Mouse (Mus musculus) gastrocnemius, postnatal 36 days (tissue): ENCODE results near the gene Ackr4. TPM values are rescaled to one million over a fixed set of nuclear protein-coding genes. Genes with fewer than 3 reads are reported as not detected.

Source experiments
- DNase-seq, 2 experiments: peaks; one replicate each; pipeline ENCODE4 v3.0.0; 2022
- intact Hi-C: fragments of 180-260 bp; cut with DNase I; formaldehyde crosslinking; loops from one replicate; pipeline ENCODE4 v1.15.1; 2025
- long read RNA-seq, 2 experiments: library from polyadenylated mRNA; stranded (forward); transcript quantifications; one replicate each; pipeline ENCODE4 v2.0.0; 2021
- total RNA-seq, 2 experiments: library from RNA; stranded (reverse); gene quantifications; 2 replicates each; pipeline ENCODE4 v1.2.3; 2021

Gene Ackr4
- 1 to 10 TPM in 1 of 2 experiments, under 1 TPM in 1; 0.87 to 1.1 TPM for total RNA-seq
- long read RNA-seq, experiment 1 = 0 reads
- long read RNA-seq, experiment 2, partial matches to known transcripts = 0 of 4 reads
- long read RNA-seq, experiment 2, other reads (novel, unspliced or antisense) = 3 of 4 reads

- intact Hi-C loops = no loop called here
Measured at GRCm38 (mm10) chr9:104126833-104127232, at the start of gene Ackr4. Ackr4 (minus strand) TSS chr9:104126933.

GRCm38 (mm10) chr9:104172342-104172741, 45.6 kb upstream of the Ackr4 start:
- intact Hi-C loops = no loop called here
- DNase-seq = no peak

More at GRCm38 (mm10) chr9:104126833-104127232, at the start of gene Ackr4:
- no peak for DNase-seq

- intact Hi-C loops = no loop called here
- DNase-seq = no peak
Measured at GRCm38 (mm10) chr9:104171651-104172050, 44.9 kb upstream of the Ackr4 start.

GRCm38 (mm10) chr9:104169986-104170385, 43.3 kb upstream of the Ackr4 start:
- DNase-seq = no peak
- intact Hi-C loops = no loop called here

- intact Hi-C loops = no loop called here
- DNase-seq = peak; percentile 22 to 37
Measured at GRCm38 (mm10) chr9:104165926-104166325, 39.2 kb upstream of the Ackr4 start.

GRCm38 (mm10) chr9:104164194-104164593, 37.5 kb upstream of the Ackr4 start:
- intact Hi-C loops = loop anchor here (5.0 kb wide), 1 partner anchor 87 kb away; no protein-coding TSS in a partner anchor
- no peak for DNase-seq

- no peak for DNase-seq
Measured at GRCm38 (mm10) chr9:104161117-104161516, 34.4 kb upstream of the Ackr4 start.

GRCm38 (mm10) chr9:104157291-104157690, 30.6 kb upstream of the Ackr4 start:
- intact Hi-C loops = no loop called here
- DNase-seq = no peak

More at GRCm38 (mm10) chr9:104161117-104161516, 34.4 kb upstream of the Ackr4 start:
- intact Hi-C loops = loop anchor here (5.0 kb wide), 1 partner anchor 84 kb away; no protein-coding TSS in a partner anchor

GRCm38 (mm10) chr9:104156506-104156905, 29.8 kb upstream of the Ackr4 start:
- no peak for DNase-seq
- intact Hi-C loops = no loop called here

GRCm38 (mm10) chr9:104155100-104155715, 28.5 kb upstream of the Ackr4 start:
- DNase-seq = no peak
- intact Hi-C loops = no loop called here

GRCm38 (mm10) chr9:104152121-104152520, 25.4 kb upstream of the Ackr4 start:
- intact Hi-C loops = no loop called here

GRCm38 (mm10) chr9:104148969-104149368, 22.2 kb upstream of the Ackr4 start:
- DNase-seq = no peak
- intact Hi-C loops = no loop called here

More at GRCm38 (mm10) chr9:104152121-104152520, 25.4 kb upstream of the Ackr4 start:
- DNase-seq = no peak

GRCm38 (mm10) chr9:104146683-104147082, 19.9 kb upstream of the Ackr4 start:
- intact Hi-C loops = no loop called here
- no peak for DNase-seq

GRCm38 (mm10) chr9:104144314-104144996, 17.7 kb upstream of the Ackr4 start:
- intact Hi-C loops = no loop called here

GRCm38 (mm10) chr9:104142805-104143204, 16.1 kb upstream of the Ackr4 start:
- intact Hi-C loops = no loop called here
- no peak for DNase-seq

More at GRCm38 (mm10) chr9:104144314-104144996, 17.7 kb upstream of the Ackr4 start:
- no peak for DNase-seq

GRCm38 (mm10) chr9:104140351-104140750, 13.6 kb upstream of the Ackr4 start:
- intact Hi-C loops = no loop called here

GRCm38 (mm10) chr9:104130141-104130755, 3.5 kb upstream of the Ackr4 start:
- intact Hi-C loops = no loop called here
- peak in 1 of 2 experiments; percentile 28 for DNase-seq

More at GRCm38 (mm10) chr9:104140351-104140750, 13.6 kb upstream of the Ackr4 start:
- DNase-seq = no peak

- no peak for DNase-seq
- intact Hi-C loops = no loop called here
Measured at GRCm38 (mm10) chr9:104128110-104128509, 1.4 kb upstream of the Ackr4 start.

GRCm38 (mm10) chr9:104123622-104124021, 3.1 kb downstream of the Ackr4 start:
- DNase-seq = no peak

GRCm38 (mm10) chr9:104123101-104123500, 3.6 kb downstream of the Ackr4 start:
- intact Hi-C loops = no loop called here
- DNase-seq = no peak

More at GRCm38 (mm10) chr9:104123622-104124021, 3.1 kb downstream of the Ackr4 start:
- intact Hi-C loops = no loop called here

GRCm38 (mm10) chr9:104109151-104109550, 17.6 kb downstream of the Ackr4 start:
- intact Hi-C loops = no loop called here
- no peak for DNase-seq
